Mouse (Mus musculus): ENCODE data around the gene Mdc1.

The Mdc1 gene

DNA sequence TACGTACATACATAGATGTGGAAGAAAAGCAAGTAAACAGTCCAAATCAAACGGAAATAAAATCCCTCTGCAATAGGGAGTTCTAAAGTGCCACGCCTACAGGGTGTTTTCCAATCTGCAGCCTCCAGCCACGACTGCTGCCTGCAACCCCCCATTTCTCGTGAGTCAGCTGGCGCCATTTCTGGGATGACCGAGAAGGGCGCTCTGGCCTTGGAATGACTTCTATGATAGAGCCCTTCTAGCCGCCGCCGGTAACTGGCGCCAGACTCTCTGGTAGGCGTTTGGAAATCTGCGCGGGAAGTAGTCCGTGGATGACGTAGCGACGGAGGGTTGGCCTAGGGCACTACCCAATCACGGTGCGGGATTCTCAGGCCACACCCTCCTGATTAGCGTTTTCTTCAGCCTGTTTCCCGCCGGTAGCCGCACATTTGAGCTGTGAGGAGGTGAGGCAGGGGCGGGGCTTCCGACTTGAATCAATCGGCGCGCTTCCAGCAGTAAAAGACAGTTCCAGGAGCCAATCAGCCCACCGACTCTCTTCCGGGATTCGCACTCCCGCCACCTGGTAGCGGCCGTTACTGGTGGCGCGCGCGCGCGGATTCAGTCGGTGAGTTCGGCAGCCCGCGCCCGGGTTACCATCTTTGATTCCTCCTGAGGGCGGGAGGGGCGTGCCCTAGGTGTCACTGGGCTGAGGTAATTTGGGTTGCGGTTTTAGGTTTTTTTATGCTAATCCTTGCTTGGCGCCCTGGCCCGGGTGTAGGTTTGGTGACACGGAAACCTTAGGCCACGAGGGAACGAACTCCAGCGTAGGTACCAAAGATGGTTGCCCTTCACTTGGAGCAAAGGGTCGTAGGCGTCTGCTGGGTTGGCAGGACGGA lies at the start of gene Mdc1:
Gene Mdc1, plus strand, starts transcription at position 440 of the 875 bp plus-strand sequence.
- DNase-seq: peak; percentile 99

DNA sequence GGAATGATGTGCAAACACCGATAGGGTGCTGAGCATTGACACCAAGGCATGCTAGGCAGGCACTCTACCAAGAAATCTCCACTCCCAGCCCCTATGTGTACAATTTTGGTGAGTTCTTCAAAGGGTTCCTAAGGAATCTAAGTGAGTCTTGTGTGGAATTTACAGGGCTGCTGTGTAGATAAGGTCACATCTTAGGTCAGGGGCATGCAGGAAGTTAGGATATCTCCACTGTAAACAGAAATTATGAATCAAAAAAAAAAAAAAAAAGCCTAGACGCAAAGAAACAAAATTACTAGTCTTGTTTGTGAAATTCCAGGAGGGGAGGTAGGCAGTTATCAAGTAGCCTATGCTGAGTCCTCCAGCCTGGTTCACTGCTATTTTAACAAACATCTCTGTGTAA lies 48.5 kb upstream of the Mdc1 start:
- DNase-seq: no peak

DNA sequence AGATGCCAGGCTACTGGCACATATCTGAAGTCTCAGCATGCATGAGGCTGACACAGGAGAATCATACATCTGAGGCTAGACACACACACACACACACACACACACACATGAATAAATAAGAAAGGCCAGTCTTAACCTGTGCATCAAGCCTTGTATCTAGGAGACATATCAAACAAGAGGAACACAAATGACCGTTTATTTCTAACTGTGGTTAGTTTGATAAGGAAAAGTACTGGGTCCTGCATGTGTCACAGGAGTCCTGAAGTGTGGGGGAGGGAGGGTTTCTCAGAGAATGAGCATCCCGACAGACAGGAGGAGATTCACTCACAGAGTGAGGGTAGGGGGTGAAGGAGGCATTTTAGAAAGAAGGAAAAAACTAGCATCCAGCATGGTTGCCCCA lies 46.2 kb upstream of the Mdc1 start:
- no peak for DNase-seq

DNA sequence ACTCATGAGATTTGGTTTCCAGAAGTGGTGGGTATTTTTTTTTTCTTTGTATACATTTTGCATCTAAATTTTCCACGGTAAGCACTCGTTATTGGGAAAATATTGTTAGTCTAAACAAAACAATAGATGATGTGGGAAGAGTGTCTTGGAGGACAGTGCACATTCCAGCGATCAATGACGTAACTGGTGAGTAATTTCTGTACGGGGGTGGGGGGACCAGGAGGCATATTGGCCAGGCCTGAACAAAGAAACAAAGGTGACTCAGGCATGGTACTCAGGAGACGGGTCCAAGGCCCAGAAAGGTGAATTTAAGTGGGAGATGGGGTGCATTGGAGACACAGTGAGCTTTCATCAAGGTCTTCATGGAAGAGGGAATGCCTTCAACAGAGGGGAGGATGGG lies 45.7 kb upstream of the Mdc1 start:
- DNase-seq: no peak

DNA sequence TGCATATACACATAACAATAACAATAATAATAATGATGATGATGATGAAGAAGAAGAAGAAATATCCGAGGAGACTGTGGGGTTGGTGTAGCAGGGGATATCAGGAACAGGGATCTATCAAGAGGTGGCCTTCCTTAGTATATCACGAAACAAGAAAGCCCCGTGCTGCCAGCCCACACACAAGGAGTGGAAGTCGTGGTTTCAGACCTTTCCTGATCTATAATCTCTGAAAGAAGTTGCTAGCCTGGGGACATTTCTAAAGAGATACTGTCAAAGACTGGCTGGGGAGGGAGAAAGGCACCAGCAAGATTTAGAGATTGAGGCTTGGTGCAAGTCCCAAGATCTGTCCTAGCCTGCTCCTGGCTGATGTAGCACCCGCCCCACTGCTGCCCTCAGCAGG lies 44.5 kb upstream of the Mdc1 start:
- DNase-seq: no peak

DNA sequence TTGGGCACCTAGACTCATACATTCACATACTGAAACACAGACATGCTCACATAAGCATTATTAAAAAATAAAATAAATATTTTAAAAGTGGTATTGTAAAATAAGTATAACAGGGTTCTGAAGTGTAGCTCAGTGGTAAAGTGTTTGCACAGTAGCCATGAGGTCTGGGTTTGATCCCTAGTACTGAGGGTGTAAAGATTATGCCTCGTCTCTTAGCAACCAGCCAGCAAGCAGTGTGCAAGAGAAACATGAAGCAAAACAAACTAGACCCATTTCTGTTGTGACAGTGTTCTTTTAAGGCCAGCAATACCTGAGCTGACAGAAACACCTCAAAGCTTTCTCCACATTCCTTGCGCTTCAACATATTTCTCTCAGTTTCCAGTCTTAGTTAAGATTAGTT lies 40.4 kb upstream of the Mdc1 start:
- no peak for DNase-seq

DNA sequence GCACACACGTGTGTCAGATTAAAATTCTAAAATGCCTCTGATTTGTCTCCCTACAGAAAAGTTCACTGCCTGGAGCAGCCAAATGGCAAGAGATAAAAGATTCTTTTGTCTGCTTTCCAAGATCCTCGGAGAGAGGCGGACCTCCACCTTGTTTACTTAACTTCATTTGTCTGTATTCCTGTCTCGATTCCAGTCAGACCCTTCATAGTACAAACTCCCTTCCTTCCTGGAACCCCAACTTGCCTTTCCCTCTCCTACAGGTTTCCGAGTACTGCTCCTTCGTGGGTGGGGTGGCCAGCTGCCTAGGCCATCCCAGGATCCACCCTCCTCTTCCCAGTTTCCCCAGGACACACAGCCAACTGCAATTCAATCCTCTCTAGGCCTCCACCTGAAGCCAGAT lies 38.3 kb upstream of the Mdc1 start:
- no peak for DNase-seq

DNA sequence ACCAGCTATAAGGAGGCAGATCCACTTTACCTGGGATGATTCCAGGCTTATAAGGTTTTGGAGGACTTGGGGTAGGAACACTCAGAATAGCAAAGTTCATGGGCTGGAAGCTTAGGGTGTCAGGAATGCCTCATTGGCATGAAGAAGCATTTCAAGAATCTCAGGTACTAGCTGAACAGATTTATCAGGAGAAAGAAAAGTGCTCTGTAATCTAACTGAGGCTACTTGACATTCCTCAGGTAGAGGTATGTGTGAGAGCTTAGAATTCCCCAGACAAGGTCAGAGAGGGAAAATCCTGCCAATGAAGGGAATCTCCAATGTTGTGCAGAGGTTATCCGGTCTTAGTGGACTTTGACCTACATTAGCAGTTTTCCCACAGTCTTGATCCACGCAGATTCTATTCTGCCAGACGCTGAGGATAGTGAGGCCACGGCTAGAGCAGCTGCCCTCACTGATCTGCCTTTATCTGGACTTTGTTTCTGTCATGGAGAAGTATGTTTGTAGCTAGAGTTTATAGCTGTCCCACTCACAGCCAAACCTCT lies 37.4 kb upstream of the Mdc1 start:
- DNase-seq: no peak

DNA sequence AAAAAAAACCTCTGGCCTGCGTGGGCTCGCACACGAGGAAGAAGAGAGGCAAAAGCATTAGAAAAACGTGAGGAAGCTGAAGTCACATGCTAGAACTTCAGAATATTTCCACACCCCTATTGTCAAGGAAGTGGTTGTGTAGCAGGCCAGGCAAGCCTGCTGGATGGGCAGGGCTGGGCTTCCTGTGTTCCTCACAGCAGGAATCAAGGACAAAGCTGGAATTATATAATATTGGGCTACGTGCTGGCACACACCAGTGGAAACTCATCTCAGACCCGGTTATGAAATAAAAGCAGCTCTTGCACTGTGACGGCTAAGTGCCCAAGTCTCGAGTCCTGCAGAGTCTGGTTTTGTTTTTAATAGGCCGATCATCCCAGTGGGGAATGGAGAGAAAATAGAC lies 33.2 kb upstream of the Mdc1 start:
- no peak for DNase-seq

DNA sequence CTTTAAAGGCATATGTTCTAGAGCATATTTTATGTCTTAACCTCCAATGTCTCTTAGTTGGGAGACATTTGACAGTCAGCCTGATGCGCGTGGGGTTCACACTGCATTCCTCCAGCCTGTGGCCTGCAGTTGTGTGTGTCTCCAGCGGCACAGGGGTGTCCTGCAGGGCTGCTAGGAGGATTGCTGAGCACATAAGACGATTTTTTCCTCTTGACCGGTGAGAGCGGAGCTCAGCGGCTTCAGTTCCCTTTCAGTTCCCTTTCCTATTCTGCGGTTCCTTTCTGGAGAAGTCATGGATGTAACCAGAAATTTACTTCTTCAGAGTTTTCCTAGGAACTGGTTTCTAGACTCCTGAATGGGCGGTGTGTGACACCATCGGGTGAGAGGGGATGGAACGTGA lies 31.9 kb upstream of the Mdc1 start:
- no peak for DNase-seq

DNA sequence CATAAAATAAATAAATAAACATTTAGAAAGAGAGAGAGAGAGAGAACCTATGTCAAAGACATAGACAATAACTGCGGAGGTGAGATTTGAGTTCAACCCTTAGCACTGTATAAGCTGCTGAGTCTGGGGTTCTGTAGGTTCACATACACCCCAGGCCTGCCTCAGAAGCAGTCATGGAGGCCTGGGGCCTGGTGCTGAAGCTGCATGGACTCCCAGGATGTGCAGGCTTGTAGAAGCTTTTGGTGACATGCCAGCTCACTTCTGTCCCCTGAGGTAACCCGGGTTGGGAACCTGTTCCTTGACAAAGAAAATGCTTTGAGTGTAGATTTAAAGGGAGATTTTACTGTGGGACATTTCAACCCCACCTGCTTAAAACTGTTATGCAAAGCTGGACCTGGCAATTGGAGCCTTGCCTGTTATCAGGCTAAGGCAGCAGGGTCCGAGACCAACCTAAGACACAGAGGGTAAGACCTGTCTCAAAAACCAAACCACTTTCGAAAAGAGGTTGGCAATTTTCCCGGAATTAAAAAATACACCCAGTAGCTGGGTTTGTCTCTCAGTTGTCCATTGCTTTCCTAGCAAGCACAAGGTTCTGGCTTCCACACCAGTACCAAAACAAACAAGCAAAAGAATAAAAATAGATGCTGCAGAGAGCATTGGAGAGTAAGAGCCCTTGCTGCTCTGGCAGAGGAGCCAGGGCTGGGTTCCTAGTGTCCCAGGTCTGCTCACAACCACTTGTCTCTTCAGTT lies 30.2 kb upstream of the Mdc1 start:
- DNase-seq: no peak

DNA sequence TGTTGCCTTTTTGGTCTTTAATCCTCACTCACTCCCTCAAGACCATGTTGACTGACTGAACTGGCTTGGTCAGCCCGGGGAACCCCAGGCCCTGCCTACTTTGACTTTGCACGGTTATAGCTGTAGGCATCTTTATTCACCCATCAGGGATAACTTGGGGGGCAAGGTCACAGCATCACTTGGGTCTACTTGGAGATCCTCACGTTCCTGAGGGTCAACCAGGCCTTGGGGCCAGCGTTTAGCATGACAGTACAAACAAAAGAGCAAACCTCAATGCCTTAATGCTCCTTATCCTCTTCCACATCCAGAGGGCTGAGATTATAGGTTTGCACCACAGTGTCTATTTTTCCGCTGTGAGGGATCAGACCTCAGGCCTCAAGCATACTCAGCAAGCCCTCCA lies 29.0 kb upstream of the Mdc1 start:
- DNase-seq: no peak

DNA sequence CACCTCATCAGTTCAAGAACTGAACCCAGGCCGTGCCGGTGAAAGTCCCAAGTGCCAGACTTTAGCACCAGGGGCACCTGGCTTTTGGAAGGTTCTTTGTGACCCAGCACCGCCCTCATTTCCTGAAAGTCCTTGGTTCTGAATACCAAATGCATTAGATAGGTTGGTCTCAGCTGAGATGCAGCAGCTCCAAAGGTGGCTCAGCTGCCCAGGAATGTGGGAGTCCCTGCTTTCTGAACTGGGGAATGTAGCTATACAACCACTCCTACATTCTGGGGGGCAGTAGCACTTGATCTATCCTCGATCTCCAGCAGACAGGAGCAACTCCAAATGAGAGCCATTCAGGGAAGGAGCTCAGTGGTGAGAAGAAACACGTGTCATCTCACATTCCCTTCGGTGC lies 28.6 kb upstream of the Mdc1 start:
- no peak for DNase-seq

DNA sequence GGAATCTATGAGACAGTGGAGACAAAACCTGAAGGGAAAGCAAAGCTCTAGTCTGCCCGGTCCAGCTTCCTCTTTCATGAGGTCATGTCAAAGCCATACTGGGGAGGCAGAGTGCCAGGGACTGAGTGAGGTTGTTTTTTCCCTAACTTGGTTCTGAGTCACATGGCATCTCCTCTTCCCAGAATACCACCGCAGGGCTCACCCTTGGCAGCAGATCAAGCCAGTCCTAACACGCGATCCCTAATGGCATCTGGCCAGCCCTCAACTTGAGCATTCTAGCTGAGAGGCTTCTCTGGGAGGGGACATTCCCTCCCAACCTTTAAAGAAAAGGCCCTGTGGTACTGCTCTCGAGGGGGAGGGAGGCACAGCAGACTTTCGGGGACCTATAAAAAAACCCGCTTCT lies 28.1 kb upstream of the Mdc1 start:
- no peak for DNase-seq

DNA sequence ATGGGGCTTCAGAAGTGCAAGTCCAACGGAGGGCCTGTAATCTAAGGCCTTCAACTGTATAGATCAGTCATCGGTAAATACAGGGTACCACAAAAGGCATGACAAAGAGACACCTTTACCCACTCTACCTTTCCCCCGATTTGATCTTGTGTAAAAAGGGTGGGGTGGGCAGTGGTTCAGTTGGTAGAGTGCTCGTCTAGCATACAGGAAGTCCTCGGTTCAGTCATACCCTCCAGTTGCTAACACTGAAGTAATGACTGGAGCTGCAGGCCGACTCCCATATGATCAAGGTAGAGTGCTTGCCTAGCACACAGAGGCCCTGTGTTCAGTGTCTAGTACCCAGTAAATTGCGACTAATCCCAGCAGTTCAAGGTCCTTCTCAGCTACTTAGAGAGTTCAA lies 27.7 kb upstream of the Mdc1 start:
- DNase-seq: peak; percentile 31

DNA sequence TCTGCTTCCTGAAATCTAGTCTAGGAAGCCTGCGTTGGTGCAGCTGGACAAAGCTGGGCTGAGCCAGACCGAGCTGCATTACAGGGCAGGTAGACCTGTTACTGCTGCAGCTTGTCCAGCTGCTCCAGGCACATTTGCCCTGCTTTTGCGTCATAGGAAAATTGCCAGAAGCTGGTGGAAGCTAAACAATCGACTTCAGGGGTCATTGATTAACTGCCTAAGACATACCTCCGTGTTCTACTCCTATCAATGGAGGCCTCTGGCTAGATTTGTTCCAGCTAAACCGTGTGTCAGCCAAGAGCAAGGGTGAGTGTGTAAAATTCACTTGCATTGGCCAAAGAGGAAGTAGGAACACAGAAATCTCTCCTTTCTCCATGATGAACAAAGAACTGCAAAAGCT lies 26.6 kb upstream of the Mdc1 start:
- DNase-seq: no peak

DNA sequence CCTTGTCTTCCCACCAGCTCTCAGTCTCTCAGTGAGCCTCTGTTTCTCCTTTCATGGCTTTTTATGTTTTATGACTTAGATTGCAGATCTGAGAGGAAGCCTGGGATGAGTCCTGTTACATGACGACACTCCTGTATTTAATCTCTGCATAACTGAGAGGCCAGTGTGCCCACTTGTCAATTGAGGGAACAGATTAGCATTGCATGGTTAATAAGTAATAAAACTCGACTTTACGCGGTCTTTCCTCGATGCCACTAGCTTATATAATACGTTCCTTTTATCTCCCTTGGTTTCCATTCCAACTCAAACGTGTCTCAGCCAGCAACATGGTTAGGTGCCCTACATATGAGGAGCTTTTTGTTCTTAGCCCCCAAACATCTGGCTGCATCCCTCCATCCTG lies 25.5 kb upstream of the Mdc1 start:
- no peak for DNase-seq

DNA sequence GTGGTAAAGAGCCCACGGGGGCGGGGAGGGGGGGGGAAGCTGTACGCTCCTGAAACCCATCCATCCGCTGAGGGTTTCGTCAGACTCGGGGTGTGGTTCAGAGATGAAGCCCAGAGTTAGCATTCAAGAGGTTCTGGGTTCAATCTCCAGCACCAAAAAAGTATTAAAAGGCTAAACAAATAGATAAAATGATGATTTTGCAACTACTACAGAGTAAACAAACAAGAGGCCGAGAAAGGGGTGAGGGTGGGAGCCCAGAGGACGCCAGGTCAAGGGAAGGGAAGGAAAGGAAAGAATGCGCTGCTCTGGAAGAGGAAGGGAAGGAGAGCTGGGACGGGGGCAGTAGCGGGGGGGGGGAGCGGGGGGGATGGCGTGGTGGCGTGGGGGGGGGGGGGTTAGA lies 24.6 kb upstream of the Mdc1 start:
- no peak for DNase-seq

DNA sequence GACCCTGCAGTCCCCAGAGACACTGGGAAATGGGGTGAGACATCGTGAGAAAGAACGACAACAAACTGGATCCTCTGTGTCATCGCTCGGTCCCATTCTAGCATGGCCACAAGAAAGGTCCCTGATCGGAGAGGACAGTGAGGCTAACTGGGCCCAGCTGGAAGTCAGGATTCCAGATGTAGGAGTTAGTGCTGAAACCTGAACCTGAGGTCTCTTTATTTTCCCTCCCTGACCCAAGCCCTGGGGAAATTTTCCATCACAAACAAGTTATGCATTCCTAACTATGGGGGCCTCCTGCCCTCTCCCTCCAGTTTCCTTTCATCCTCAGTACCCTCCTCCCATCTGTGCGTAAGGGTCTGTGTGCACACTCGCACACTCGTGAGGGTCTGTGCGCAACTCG lies 24.1 kb upstream of the Mdc1 start:
- DNase-seq: no peak

DNA sequence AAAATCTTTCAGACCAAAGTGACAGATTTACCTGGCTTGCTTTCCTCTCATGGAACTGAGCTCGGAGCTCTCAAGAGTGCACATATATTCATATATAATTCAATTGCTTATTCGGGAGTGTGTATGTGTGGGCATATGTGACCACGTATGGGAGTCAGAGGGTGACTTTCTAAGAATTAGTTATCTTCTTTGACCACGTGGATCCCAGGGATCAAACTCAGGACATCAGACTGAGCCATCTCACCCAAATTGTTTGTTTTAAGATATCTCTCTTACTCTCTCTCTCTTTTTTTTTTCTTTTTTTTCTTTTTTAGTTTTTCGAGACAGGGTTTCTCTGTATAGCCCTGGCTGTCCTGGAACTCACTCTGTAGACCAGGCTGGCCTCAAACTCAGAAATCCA lies 21.2 kb upstream of the Mdc1 start:
- DNase-seq: no peak

DNA sequence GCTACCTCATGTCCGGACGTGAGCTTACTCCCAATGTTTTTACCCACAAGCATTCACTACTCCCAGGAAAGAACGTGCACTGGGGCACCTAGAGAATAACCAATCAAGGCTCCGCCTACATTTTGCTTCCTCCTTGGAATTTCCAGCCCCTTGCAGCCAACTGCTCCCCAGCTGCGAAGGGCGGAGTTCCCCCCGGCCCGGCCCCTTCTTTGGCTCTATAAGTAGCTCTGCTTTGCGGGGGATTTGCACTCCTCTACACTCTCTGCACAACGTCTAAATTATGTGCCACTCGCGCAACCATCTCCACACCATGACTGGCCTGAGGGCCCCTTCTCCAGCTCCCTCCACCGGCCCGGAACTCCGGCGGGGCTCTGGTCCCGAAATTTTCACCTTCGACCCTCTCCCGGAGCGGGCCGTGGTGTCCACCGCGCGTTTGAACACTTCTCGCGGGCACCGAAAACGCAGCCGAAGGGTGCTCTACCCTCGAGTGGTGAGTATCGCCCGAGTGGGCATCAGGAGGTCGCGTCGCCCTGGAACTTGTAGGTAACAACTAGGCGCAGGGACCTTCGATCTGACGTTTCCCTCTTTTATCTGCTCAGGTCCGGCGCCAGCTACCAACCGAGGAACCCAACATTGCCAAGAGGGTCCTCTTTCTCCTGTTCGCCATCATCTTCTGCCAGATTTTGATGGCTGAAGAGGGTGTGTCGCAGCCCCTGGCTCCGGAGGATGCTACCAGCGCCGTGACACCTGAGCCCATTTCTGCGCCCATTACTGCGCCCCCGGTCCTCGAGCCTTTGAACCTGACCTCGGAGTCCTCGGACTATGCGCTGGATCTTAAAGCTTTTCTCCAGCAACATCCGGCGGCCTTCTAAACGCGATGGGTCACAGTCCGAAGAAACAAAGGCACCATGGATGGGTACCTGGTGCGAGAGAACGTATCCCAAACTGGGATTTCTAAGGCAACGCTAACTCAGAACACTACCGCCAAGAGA lies 19.6 kb upstream of the Mdc1 start, which contains the start of gene Ier3:
Gene Ier3, plus strand, starts transcription at position 246 of the 992 bp plus-strand sequence.
- peak; percentile 52 for DNase-seq

DNA sequence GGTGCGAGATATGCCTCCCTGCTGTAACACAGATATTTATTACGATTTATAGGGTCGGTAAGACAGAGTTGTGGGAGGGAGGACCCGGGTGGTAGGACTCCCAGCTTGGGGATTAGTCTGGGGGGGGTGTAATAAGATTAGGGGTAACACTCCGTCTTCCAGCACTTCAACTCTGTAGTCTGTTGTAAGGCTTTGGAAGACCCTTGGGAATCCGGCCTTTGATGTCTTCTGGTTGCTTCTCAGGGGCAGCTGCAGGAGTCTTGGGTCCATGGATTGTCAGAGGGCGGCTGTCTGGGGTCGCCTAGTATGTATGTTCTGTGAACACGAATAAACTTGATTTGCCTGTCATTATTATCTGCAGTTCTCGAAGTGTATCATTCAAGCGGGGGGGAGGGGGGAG lies 18.8 kb upstream of the Mdc1 start:
- DNase-seq: no peak
